Mouse (Mus musculus): ENCODE data around the gene Adck2.

DNA sequence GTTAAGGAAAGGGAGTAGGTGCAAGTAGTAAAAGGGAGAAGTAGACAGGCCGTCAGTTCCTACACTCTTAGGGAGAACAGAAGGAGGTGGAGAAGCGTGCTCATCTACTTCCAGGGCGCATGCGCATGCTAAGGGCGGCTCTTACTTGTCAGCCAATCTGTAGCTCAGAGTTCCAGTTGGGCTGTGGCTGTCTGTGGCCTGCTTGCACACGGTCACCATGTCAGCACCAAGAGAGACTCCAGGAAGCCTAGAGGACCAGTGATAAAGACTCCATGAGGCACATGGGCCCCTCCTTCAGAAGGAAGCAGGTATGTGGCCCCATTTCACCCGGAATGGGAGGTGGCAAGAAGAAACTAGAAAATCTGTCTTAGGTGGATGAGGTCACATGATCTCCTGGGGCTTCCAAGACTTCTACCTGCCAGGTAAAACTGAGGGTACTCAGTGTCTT is 46.3 kb upstream of the Adck2 start:
- TF ChIP-seq CTCF (conservative IDR thresholded peaks at IDR 0.05; ENCODE audit: low read length) = no peak
- no peak for TF ChIP-seq POU5F1 (IDR thresholded peaks at IDR 0.05; ENCODE audit: borderline replicate concordance, low read length)
- TF ChIP-seq NANOG (IDR thresholded peaks at IDR 0.05; ENCODE audit: borderline replicate concordance, low read length) = no peak
